Mouse (Mus musculus) liver, adult 2 months (tissue): ENCODE results near the gene Wfdc1. TPM values are rescaled to one million over a fixed set of nuclear protein-coding genes. Genes with fewer than 3 reads are reported as not detected.

Experiments
- DNase-seq: peaks from one replicate; pipeline ENCODE4 v3.0.0-alpha.2; 2011; ENCODE audit warnings: low read depth, low spot score; ENCODE audit errors: extremely low read depth
- H3K27ac ChIP-seq: fragments of 200-500 bp; replicated peaks from 2 replicates; pipeline ENCODE4 v1.5.1; 2012; ENCODE audit warnings: low read depth, mild to moderate bottlenecking, control low read depth, inconsistent platforms, low read length; ENCODE audit not compliant: insufficient read depth
- H3K27me3 ChIP-seq: fragments of 200-500 bp; 2 replicates; pipeline ENCODE4 v1.6.1; 2012; ENCODE audit warnings: mild to moderate bottlenecking, moderate library complexity, low read length, inconsistent platforms; ENCODE audit not compliant: control insufficient read depth, insufficient read depth
- H3K36me3 ChIP-seq: fragments of 200-500 bp; 2 replicates; pipeline ENCODE4 v1.6.1; 2012; ENCODE audit warnings: low read length, inconsistent platforms; ENCODE audit not compliant: control insufficient read depth, insufficient read depth
- H3K4me1 ChIP-seq: fragments of 200-500 bp; 2 replicates; pipeline ENCODE4 v1.6.1; 2011; ENCODE audit warnings: low read length; ENCODE audit not compliant: control insufficient read depth, insufficient read depth
- H3K4me3 ChIP-seq: fragments of 200-500 bp; 2 replicates; pipeline ENCODE4 v1.5.1; 2011; ENCODE audit warnings: low read depth, mild to moderate bottlenecking, control low read depth, low read length, moderate library complexity; ENCODE audit not compliant: insufficient read depth
- H3K79me2 ChIP-seq: fragments of 200-500 bp; 2 replicates; pipeline ENCODE4 v1.6.1; 2012; ENCODE audit warnings: inconsistent platforms, mild to moderate bottlenecking, low read length, moderate library complexity; ENCODE audit not compliant: control insufficient read depth, insufficient read depth
- H3K9ac ChIP-seq: fragments of 200-500 bp; 2 replicates; pipeline ENCODE4 v1.6.1; 2012; ENCODE audit warnings: low read depth, mild to moderate bottlenecking, control low read depth, inconsistent platforms, low read length
- CTCF ChIP-seq: fragments of 200-500 bp; IDR thresholded peaks from 2 replicates; pipeline ENCODE4 v1.5.1; 2011; ENCODE audit warnings: low read depth, low read length, control low read depth
- POLR2A ChIP-seq: fragments of 200-500 bp; IDR thresholded peaks from 2 replicates; pipeline ENCODE4 v1.6.1; 2011; ENCODE audit warnings: low read length, control low read depth; ENCODE audit not compliant: insufficient read depth; ENCODE audit errors: extremely low read depth
- WGBS: fragments of 180-500 bp; shearing (Covaris S2); methylation state at CpG from one replicate; pipeline ENCODE4 v1.1.7; 2018; 5-methylcytosine and 5-hydroxymethylcytosine counted together
- polyA plus RNA-seq: library from polyadenylated mRNA; depleted of rRNA; stranded (reverse); fragments of >200 nt; gene quantifications from 2 replicates; pipeline ENCODE4 v1.2.3, GENCODE M21; 2012
- total RNA-seq: library from RNA; depleted of rRNA; stranded (reverse); fragments of >200 nt; gene quantifications from 2 replicates; pipeline ENCODE4 v1.2.3, GENCODE M21; 2014

The Wfdc1 gene
- total and polyA plus RNA-seq, 2 experiments: 6.6 to 11.8 TPM

DNA sequence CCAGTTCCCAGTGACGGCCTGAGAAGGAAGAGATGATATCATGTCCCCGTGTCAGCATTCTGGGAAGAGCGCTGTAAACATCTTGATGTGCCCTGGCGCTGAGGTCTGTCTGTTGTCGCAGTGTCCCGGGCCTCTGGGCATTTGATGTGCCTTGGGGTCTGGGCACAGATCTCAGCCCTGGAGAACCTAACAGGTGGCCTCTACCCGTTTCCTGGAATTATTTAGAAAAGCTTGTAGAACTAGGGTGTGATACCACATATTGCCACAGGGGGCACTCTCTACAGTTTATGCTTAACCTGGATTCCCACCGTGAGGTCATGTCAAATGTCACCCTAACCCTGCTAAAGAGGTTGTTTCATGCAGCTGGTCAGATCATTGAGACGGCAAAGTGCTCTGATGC is 51.6 kb downstream of the Wfdc1 start:
- DNase-seq: peak; percentile 14
- peaks cover 4% of the 10 kb centered on the region; the same call in 1 of the 2 replicates for H3K4me1 ChIP-seq
- H3K79me2 ChIP-seq: no peaks in the 10 kb centered on the region
- H3K36me3 ChIP-seq: no peaks in the 10 kb centered on the region
- H3K9ac ChIP-seq: no peak overlapping the region
- H3K27ac ChIP-seq: no peak overlapping the region
- H3K27me3 ChIP-seq: no peaks in the 10 kb centered on the region
- TF ChIP-seq CTCF (peak; percentile 52), POLR2A (no peak)
- H3K4me3 ChIP-seq: no peak overlapping the region
- WGBS: 65% methylated on average over 9 of the region's 9 CpGs

DNA sequence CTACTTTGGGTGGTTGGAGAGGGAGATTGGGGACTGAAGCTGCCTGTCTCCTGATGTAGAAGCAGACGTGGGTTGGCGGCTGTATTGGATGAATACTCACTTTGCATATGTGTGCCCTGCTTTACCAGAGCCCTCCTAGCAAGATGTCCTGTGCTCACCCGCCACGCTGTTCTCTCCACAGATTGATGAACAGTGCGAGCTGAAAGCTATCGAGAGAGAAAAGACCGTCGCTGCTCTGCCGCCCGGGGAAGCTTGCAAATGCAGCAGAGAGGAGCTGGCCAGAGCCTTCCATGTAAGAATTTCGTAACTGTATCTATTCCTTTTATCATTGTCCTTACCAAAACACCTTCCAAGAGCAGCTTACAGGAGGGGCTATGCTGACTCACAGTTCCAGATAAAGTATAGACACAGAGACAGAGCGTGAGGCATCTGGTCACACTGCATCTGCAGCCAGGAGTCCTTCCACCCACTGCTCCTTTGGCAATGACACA is 52.9 kb downstream of the Wfdc1 start:
- Histone ChIP-seq H3K36me3 (no peaks in the 10 kb centered on the region), H3K4me3 (no peak overlapping the region), H3K27ac (no peak overlapping the region), H3K4me1 (peaks cover 4% of the 10 kb centered on the region; the same call in 1 of the 2 replicates), H3K9ac (no peak overlapping the region), H3K79me2 (no peaks in the 10 kb centered on the region), H3K27me3 (no peaks in the 10 kb centered on the region)
- no peak for DNase-seq
- WGBS: 85% methylated on average over 12 of the region's 12 CpGs
- no peak for TF ChIP-seq POLR2A
- no peak for TF ChIP-seq CTCF

DNA sequence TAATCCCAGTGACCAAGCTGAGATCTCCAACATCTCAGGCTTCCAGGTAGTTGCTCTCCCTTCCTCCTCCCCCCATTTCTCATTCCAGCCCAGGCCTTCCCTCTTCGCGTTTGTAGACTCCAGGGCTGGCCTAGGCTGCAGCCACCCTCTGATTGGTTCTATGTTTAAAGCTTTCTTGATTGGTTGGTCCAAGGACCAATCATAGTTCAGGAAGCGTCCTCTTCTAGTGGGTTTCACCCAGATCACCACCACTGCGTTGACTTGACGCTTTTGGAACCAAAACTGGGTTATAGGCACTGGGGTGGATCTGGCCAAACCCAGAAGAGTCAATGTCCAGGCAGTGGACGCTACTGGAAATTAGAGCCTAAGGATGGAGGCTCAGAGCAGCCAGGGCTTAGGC is 56.2 kb downstream of the Wfdc1 start:
- H3K27ac ChIP-seq: no peak overlapping the region
- H3K36me3 ChIP-seq: no peaks in the 10 kb centered on the region
- no peaks in the 10 kb centered on the region for H3K4me1 ChIP-seq
- H3K9ac ChIP-seq: no peak overlapping the region
- no peaks in the 10 kb centered on the region for H3K79me2 ChIP-seq
- TF ChIP-seq CTCF (no peak), POLR2A (no peak)
- no peak overlapping the region for H3K4me3 ChIP-seq
- WGBS: 78% methylated on average over 6 of the region's 6 CpGs
- no peak for DNase-seq
- no peaks in the 10 kb centered on the region for H3K27me3 ChIP-seq

- H3K27ac ChIP-seq: no peak overlapping the region
- 53% methylated on average over 4 of the region's 4 CpGs for WGBS
- DNase-seq: no peak
- H3K36me3 ChIP-seq: no peaks in the 10 kb centered on the region
- no peak overlapping the region for H3K4me3 ChIP-seq
- H3K27me3 ChIP-seq: no peaks in the 10 kb centered on the region
- no peak for TF ChIP-seq POLR2A
- TF ChIP-seq CTCF: no peak
- H3K79me2 ChIP-seq: no peaks in the 10 kb centered on the region
- no peak overlapping the region for H3K9ac ChIP-seq
- no peaks in the 10 kb centered on the region for H3K4me1 ChIP-seq
Measured at GRCm38 (mm10) chr8:119723676-119724075, 57.5 kb downstream of the Wfdc1 start.

DNA sequence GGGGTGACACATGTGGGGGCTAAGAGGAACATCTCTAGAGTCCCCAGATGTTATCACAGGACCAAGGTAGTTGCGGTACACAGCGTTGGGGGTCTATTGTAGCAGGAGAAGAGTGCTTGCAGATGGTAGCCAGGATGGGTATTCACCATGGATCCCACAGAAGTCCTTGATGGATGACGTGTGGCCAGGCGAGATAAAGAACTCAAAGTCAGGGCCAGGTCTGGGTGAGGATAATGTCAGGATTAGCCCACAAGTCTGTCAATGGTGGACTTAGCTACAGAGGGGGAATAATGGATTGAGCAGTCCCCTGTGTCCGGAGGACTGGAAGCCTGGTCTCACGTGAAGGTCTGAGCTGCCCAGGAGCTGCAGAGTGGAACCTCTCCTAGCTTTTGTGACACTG is 58.4 kb downstream of the Wfdc1 start:
- TF ChIP-seq CTCF: no peak
- no peak for TF ChIP-seq POLR2A
- H3K4me3 ChIP-seq: no peak overlapping the region

DNA sequence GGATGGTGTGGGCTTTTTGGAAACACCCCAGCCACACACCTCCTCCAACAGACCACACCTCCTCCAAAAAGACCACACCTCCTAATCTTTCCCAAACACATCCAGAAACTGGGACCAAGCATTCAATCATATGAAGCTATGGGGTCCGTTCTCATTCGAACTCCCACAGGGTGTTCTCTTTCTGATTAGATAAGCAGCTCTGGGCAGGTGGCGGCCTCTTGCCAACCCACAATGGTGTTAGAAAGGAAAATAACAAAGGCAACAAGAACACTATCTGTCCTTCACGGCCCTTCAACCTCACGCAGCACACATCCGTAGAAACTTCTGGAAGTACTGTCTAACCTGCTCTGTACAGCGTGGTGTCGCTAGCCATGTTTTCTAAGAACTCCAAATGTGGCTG is 60.9 kb downstream of the Wfdc1 start:
- H3K79me2 ChIP-seq: no peaks in the 10 kb centered on the region
- H3K36me3 ChIP-seq: no peaks in the 10 kb centered on the region
- 90% methylated on average over 8 of the region's 8 CpGs for WGBS
- no peak overlapping the region for H3K4me3 ChIP-seq
- H3K27ac ChIP-seq: no peak overlapping the region
- DNase-seq: no peak
- no peaks in the 10 kb centered on the region for H3K4me1 ChIP-seq
- H3K9ac ChIP-seq: no peak overlapping the region
- TF ChIP-seq CTCF: no peak
- no peak for TF ChIP-seq POLR2A
- no peaks in the 10 kb centered on the region for H3K27me3 ChIP-seq

More for the DNA sequence above, 58.4 kb downstream of the Wfdc1 start:
- H3K9ac ChIP-seq: no peak overlapping the region
- WGBS: 90% methylated on average over 6 of the region's 6 CpGs
- H3K27me3 ChIP-seq: no peaks in the 10 kb centered on the region
- no peaks in the 10 kb centered on the region for H3K36me3 ChIP-seq
- no peak overlapping the region for H3K27ac ChIP-seq
- H3K79me2 ChIP-seq: no peaks in the 10 kb centered on the region
- DNase-seq: no peak
- no peaks in the 10 kb centered on the region for H3K4me1 ChIP-seq
